Mouse (Mus musculus) right cerebral cortex, postnatal 36 days (tissue): ENCODE results near the gene 1700028J19Rik.

Source experiments
- DNase-seq, 2 experiments: peaks; one replicate each; pipeline ENCODE4 v3.0.0; 2022; ENCODE audit warnings: low spot score in 2 of 2, mixed read lengths in 1 of 2

Gene 1700028J19Rik

GRCm38 (mm10) chr7:44246055-44246983, at the start of gene 1700028J19Rik, which contains the start of gene 2410002F23Rik:
TSS of gene 1700028J19Rik (minus strand) at chr7:44246695.
TSS of gene 2410002F23Rik (plus strand) at chr7:44246722.
- peak; percentile 83 to 86 for DNase-seq

- no peak for DNase-seq
Observed at GRCm38 (mm10) chr7:44291418-44291817, 44.9 kb upstream of the 1700028J19Rik start.

- DNase-seq: no peak
Observed at GRCm38 (mm10) chr7:44290986-44291385, 44.5 kb upstream of the 1700028J19Rik start.

DNA sequence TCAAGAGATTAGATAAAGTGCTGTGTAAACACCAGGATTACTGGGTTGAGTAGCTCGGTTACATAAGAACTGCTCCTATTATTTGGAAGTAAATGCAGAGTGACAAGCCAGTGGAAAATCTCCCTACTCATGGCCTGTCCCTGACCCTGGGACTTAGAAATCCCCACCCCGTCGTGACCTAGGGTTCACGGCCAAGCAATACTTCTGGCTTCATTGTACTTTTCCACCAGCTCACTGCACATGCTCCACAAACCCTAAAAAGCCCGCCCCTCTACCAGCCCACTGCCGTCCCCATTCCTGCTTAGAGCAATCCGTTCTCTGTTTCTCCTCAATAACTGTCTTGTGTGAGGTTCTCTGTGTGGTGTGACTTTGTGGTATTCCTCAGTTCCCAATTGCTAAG, 41.3 kb upstream of the 1700028J19Rik start:
- no peak for DNase-seq

DNA sequence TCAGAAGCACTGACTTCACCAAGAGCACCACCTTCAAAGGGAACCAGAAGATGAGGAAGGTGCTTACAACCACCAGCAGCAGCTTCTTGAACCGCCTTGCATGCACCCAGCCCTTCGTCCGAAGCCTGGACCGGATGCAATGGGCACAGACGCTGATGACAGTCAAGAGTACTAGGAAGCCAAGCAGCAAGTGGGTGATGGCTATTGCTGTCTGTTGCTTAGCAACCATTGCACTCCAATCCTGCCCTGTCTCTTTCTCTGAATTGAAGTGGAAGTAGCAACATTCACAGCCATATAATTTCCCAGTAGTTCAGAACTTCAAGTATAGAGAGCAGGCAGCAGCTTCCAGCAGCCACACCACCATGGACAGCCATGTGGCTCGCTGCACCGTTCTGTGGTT, 35.1 kb upstream of the 1700028J19Rik start:
- DNase-seq: no peak

GRCm38 (mm10) chr7:44280959-44281358, 34.5 kb upstream of the 1700028J19Rik start:
- no peak for DNase-seq

GRCm38 (mm10) chr7:44277250-44277622, 30.7 kb upstream of the 1700028J19Rik start:
- no peak for DNase-seq

GRCm38 (mm10) chr7:44276461-44277249, 30.2 kb upstream of the 1700028J19Rik start:
- DNase-seq: no peak

- DNase-seq: no peak
Observed at GRCm38 (mm10) chr7:44275546-44275945, 29.1 kb upstream of the 1700028J19Rik start.

DNA sequence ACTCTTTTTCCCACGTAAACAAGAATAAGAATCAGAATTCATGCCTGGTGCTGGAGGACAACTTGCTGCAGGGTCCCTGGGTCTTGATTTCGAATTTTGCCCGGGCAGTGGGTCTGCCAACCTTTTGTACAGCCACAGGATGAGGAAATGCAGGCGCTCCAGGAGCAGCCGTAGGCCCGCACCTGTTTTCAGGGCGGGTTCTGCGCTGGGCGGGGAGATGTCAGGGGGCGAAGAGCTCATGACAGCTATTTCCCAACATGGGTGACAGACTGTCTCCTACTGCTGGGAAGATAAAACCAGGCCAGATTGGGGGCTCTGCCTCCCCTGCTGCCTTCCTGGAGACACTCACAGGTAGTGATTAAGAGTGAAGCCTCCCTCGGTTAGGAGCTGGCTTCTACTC, 27.6 kb upstream of the 1700028J19Rik start:
- no peak for DNase-seq

DNA sequence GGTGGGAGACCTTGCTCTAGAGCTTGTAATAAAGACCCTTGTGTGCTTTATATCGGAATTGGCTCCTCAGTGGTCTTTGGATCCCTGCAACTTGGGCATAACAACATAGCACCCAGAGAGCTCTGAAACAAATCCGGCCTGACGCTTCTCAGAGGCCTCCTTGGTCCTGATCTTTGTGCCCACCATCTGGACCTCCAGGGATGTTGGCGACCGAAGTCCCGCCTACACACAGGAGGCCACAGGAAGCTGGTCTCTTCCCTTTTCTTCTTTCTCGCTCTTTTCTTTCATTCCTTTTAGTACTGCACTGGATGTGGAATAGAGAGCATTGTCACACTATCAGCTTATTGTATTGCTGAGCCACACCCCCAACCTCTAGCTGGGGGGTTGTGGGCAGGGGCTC, 27.0 kb upstream of the 1700028J19Rik start:
- DNase-seq: no peak

DNA sequence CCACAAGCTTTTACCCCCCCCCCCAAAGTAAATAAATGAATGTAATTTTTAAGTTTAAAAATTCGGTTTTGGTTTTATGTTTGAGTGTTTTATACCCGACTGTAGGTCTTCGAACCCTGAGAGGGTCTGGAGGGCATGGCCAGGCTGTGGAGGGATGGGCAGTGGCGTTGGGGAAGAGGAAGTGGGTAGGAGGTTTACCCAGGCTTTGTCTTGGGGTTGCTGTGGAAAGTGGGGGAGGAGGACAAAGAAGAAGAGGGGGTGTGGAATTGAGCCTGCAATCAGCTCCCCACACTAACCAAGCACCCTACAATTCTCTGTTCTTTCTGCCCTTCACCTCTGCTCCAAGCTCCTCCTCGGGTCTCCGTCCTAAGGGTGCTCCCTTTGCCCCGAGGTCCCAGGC, 26.1 kb upstream of the 1700028J19Rik start:
- no peak for DNase-seq

- DNase-seq: no peak
Observed at GRCm38 (mm10) chr7:44271309-44271708, 24.8 kb upstream of the 1700028J19Rik start.

DNA sequence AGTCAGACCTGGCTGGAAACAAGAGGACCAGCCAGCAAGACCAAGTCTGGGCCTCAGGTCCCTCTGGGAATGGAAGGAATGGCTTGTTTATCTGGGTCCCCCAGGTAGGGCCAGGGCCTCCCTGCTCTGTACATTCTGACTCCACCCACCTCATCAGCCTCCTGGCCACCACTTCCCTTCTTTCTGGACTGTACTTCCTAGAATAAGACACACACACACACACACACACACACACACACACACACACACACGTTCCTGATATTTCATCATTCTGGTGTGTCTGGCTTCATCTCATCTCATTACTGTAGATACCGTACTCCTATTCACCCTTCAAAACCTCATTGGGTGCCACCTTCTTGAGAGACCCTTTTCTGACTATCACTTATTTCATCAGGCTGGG, 22.9 kb upstream of the 1700028J19Rik start:
- no peak for DNase-seq

- DNase-seq: no peak
Observed at GRCm38 (mm10) chr7:44268117-44268516, 21.6 kb upstream of the 1700028J19Rik start.

DNA sequence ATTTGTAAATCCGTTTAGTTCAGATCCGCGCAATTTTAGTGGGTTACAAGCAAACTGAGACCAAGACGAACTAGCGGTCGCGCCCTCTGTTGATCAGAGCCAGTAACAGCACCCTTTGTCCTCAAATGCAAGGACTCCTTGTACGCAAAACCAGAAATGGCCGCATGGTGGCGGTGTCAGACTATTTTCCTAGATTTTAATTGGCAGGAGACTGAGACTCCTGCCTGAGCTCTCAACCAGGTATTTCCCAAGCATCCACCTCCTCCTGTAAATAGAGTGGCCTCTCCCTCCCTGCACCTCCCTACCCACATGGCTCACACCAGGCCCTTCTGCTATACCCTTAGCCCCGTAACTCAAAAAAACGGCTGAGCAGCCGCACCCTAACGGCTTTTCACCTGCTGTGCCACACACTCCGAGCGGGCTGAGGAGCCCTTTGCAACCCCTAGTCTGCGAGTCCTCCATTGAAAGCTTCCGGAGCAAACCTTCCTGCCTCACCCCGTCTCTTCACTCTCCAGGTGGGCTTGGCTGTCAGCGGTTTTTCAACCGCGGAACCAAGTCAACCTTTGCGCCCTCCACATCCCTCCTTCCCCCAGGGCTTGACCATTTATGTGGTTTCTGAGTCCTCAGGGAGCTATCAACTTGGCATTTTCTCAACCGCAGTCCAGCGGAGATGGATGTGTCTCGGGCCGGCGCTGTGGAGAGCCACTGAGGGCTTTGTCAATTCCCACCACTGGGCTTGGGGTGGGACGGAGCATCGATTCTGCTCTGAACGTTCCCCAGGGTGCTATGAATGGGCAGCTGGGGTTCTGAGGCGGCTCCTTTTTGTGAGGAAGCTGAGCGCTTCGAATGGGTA, 16.5 kb upstream of the 1700028J19Rik start:
- DNase-seq: peak; percentile 90

- no peak for DNase-seq
Observed at GRCm38 (mm10) chr7:44261147-44261546, 14.7 kb upstream of the 1700028J19Rik start, which contains the start of gene Gm15517. TSS of gene Gm15517 (plus strand) at chr7:44261447.

GRCm38 (mm10) chr7:44260410-44260809, 13.9 kb upstream of the 1700028J19Rik start:
- DNase-seq: no peak

DNA sequence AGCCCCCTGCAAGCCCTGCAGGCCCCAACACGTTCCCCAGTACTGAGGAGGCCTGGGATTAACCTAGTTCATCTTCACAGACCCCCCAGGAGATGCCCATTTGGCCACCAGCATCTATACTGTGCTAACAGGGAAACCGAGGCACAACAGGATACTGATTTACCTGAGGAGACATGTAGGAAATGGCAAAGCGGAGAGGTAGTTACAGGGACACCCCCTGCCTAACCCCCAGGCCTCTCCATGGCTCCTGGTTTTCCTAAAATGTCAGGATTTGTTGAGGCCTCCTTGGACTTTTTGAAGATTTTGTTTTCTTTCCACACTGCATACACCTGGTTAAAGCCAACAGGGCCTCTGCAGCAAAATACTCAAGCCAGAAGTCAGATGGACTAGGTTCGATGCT, 10.8 kb upstream of the 1700028J19Rik start, which contains the start of gene Acp4:
Acp4 (minus strand) TSS at position 101 of the 400 bp plus-strand sequence.
- no peak for DNase-seq

DNA sequence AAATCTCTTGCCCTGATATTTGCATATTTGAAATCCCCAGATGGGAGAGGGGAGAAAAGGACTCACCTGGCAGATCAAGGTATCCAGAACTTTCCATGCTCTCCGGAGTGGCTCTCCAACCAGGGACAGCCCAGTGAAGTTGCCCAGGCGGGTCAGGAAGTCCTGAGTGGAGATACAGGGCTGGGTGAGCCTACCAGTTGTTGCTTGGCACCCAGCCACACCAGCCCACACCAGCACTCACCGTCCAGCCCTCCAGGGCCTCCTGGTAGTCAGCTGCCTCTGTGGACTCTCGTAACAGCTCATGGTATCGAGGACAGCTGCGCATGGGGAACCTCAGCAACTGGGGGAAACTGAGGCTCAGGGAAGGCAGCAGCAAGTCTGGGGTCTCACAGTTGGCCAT, 8.4 kb upstream of the 1700028J19Rik start:
- no peak for DNase-seq

- no peak for DNase-seq
Observed at GRCm38 (mm10) chr7:44253023-44253616, 6.6 kb upstream of the 1700028J19Rik start.
